Mouse (Mus musculus) spleen, adult 18-20 months (tissue): ENCODE measurements at regions not wholly inside any gene's neighbourhood (a gene's known extent, or its start where the extent isn't known, plus 50 kb on each side); places are given as distances from the start of the nearest gene placed in this dataset.
"Not testable (repeated sequence)": the region's sequence is repeated elsewhere in the genome, so short reads cannot be mapped to it uniquely, and the experiment has no call there.

Experiments
- DNase-seq, 2 experiments: peaks; one replicate each; pipeline ENCODE4 v3.0.0; 2022; ENCODE audit warnings: mixed read lengths in 2 of 2

GRCm38 (mm10) chr11:24297763-24298162, 219.9 kb downstream of the Bcl11a start:
- no peak for DNase-seq

- DNase-seq, result no peak
Observed at GRCm38 (mm10) chr11:24300351-24300750, 222.5 kb downstream of the Bcl11a start.

GRCm38 (mm10) chr11:24301201-24301600, 223.3 kb downstream of the Bcl11a start:
- no peak for DNase-seq

- peak in 1 of 2 experiments; percentile 24 for DNase-seq
Observed at GRCm38 (mm10) chr11:24305145-24305553, 227.3 kb downstream of the Bcl11a start.

GRCm38 (mm10) chr11:24305691-24306090, 227.8 kb downstream of the Bcl11a start:
- no peak for DNase-seq

- no peak for DNase-seq
Observed at GRCm38 (mm10) chr11:24306101-24306500, 228.2 kb downstream of the Bcl11a start.

GRCm38 (mm10) chr11:24307601-24308252, 229.9 kb downstream of the Bcl11a start:
- no peak for DNase-seq

GRCm38 (mm10) chr11:24308253-24308633, 230.4 kb downstream of the Bcl11a start:
- DNase-seq, result no peak

GRCm38 (mm10) chr11:24314046-24314445, 236.2 kb downstream of the Bcl11a start:
- DNase-seq, result no peak

GRCm38 (mm10) chr11:24315582-24315981, 237.7 kb downstream of the Bcl11a start:
- DNase-seq, result no peak

GRCm38 (mm10) chr11:24316198-24316597, 238.3 kb downstream of the Bcl11a start:
- DNase-seq, result no peak

- no peak for DNase-seq
Observed at GRCm38 (mm10) chr11:24317989-24318735, 240.3 kb downstream of the Bcl11a start.

GRCm38 (mm10) chr11:24319222-24319621, 241.4 kb downstream of the Bcl11a start:
- no peak for DNase-seq

- DNase-seq, result not testable (repeated sequence)
Observed at GRCm38 (mm10) chr11:24322412-24322811, 244.6 kb downstream of the Bcl11a start.

- no peak for DNase-seq
Observed at GRCm38 (mm10) chr11:24328481-24328880, 250.6 kb downstream of the Bcl11a start.

- DNase-seq, result no peak
Observed at GRCm38 (mm10) chr11:24330366-24331124, 252.7 kb downstream of the Bcl11a start.

- DNase-seq, result no peak
Observed at GRCm38 (mm10) chr11:24332241-24332640, 254.4 kb downstream of the Bcl11a start.

GRCm38 (mm10) chr11:24333111-24333510, 255.3 kb downstream of the Bcl11a start:
- no peak for DNase-seq

GRCm38 (mm10) chr11:24335256-24335655, 257.4 kb downstream of the Bcl11a start:
- no peak for DNase-seq

GRCm38 (mm10) chr11:24338111-24338510, 260.3 kb downstream of the Bcl11a start:
- DNase-seq, result no peak

GRCm38 (mm10) chr11:24339061-24339460, 261.2 kb downstream of the Bcl11a start:
- DNase-seq, result no peak

- no peak for DNase-seq
Observed at GRCm38 (mm10) chr11:24340677-24341076, 262.8 kb downstream of the Bcl11a start.

GRCm38 (mm10) chr11:24341650-24342049, 263.8 kb downstream of the Bcl11a start:
- no peak for DNase-seq

GRCm38 (mm10) chr11:24342176-24342575, 264.3 kb downstream of the Bcl11a start:
- no peak for DNase-seq
